Comparison of ENCODE assay signal across 24 mouse cellular contexts in the genomic region with DNA sequence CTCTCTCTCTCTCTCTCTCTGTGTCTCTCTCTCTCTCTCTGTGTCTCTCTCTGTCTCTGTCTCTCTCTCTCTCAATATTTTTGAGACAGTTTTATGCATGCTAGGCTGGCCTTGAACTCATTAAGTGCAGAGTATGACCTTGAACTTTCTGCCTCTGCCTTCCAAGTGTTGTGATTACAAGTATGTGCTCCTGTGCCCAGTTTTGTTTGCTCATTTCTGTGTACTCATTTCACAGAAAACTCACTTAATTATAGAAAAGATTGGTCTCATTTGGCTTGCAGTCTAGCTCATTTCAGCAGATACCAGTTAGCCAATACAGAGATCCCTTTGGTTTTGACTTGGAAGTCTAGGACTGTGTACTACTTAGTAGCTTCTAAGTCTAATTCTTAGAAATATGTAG.
"Had no signal": no experiment of that assay in that cellular context is flagged by ENCODE, and none has a peak within 500 bp of the region (broad histone marks: within the 10 kb centered on the region; RNA-seq: fewer than 3 reads in every experiment).

No protein-coding gene starts in this region.

- H3K36me3 ChIP-seq: embryonic facial prominence, embryonic 12.5 days; forebrain, embryonic 10.5 days; forebrain, embryonic 12.5 days; forebrain, embryonic 15.5 days had no signal

- H3K27me3 ChIP-seq: embryonic facial prominence, embryonic 12.5 days; embryonic facial prominence, embryonic 13.5 days; embryonic facial prominence, embryonic 15.5 days; forebrain, embryonic 12.5 days; forebrain, embryonic 13.5 days; forebrain, embryonic 15.5 days had no signal

- H3K4me1 ChIP-seq: embryonic facial prominence, embryonic 10.5 days; embryonic facial prominence, embryonic 12.5 days; embryonic facial prominence, embryonic 13.5 days; embryonic facial prominence, embryonic 15.5 days; forebrain, embryonic 10.5 days; forebrain, embryonic 12.5 days; forebrain, embryonic 13.5 days; forebrain, embryonic 15.5 days had no signal

- H3K9ac ChIP-seq: embryonic facial prominence, embryonic 12.5 days; embryonic facial prominence, embryonic 13.5 days; embryonic facial prominence, embryonic 15.5 days; forebrain, embryonic 12.5 days; forebrain, embryonic 13.5 days; forebrain, embryonic 15.5 days; forebrain, postnatal 0 days had no signal

- H3K27ac ChIP-seq: embryonic facial prominence, embryonic 10.5 days; embryonic facial prominence, embryonic 12.5 days; embryonic facial prominence, embryonic 13.5 days; embryonic facial prominence, embryonic 15.5 days; forebrain, embryonic 10.5 days; forebrain, embryonic 12.5 days; forebrain, embryonic 13.5 days; forebrain, embryonic 15.5 days; gastrocnemius, adult 2 months; heart, adult 2 months had no signal

- DNase-seq: cerebellum, adult 9-10 months; cerebellum, adult 9-11 months; cerebellum, postnatal 10 days; cerebellum, postnatal 14 days; cerebellum, postnatal 25 days; cerebellum, postnatal 36 days; embryo, embryonic 11 days; forebrain, postnatal 0 days; gastrocnemius, adult 2 months; gastrocnemius, postnatal 10 days; gastrocnemius, postnatal 14 days; gastrocnemius, postnatal 25 days; gastrocnemius, postnatal 36 days; heart, adult 18-20 months; heart, adult 2 months had no signal

- H3K4me3 ChIP-seq: embryonic facial prominence, embryonic 10.5 days; embryonic facial prominence, embryonic 12.5 days; embryonic facial prominence, embryonic 13.5 days; embryonic facial prominence, embryonic 15.5 days; erythroblast, embryonic 14.5 days; forebrain, embryonic 10.5 days; forebrain, embryonic 12.5 days; forebrain, embryonic 13.5 days; forebrain, embryonic 15.5 days; gastrocnemius, adult 2 months; heart, adult 2 months had no signal
